Mouse (Mus musculus): ENCODE data around the gene Npas4. TPM values are rescaled to one million over a fixed set of nuclear protein-coding genes. Genes with fewer than 3 reads are reported as not detected.
"Not testable (repeated sequence)": the region's sequence is repeated elsewhere in the genome, so short reads cannot be mapped to it uniquely, and the experiment has no call there.

Npas4 gene
- polyA plus RNA-seq, 1 experiment from 2014 or later = not detected

GRCm38 (mm10) chr19:4989434-4990255, 471 bp downstream of the Npas4 start:
- DNase-seq (ENCODE audit: low spot score) (peak; percentile 55), ATAC-seq (replicated peaks; ENCODE audit: low FRiP score) (no peak)
- Histone ChIP-seq H3K27me3 (ENCODE audit: control insufficient read depth, insufficient read depth, low read length) (peaks cover 33% of the 10 kb centered on the region), H3K9ac (ENCODE audit: low read length) (no peak overlapping the region), H3K4me2 (ENCODE audit: low read depth, low read length, severe bottlenecking) (peak overlapping the region; percentile 48), H3K4me3 (ENCODE audit: low read depth, low read length) (peak overlapping the region; percentile 26), H3K9me3 (ENCODE audit: control insufficient read depth, low read length) (no peaks in the 10 kb centered on the region), H3K4me1 (replicated peaks; ENCODE audit: control insufficient read depth, insufficient read depth, low read length) (no peaks in the 10 kb centered on the region), H3K36me3 (ENCODE audit: control insufficient read depth, insufficient read depth, low read length) (no peaks in the 10 kb centered on the region), H3K27ac (ENCODE audit: low read depth, low read length) (no peak overlapping the region)
- WGBS = 17% methylated on average over 47 of the region's 47 CpGs

- Histone ChIP-seq H3K9me3 (ENCODE audit: control insufficient read depth, low read length) (no peaks in the 10 kb centered on the region), H3K27me3 (ENCODE audit: control insufficient read depth, insufficient read depth, low read length) (peaks cover 38% of the 10 kb centered on the region), H3K4me2 (ENCODE audit: low read depth, low read length, severe bottlenecking) (peak overlapping the region; percentile 48), H3K4me1 (replicated peaks; ENCODE audit: control insufficient read depth, insufficient read depth, low read length) (no peaks in the 10 kb centered on the region), H3K27ac (ENCODE audit: low read depth, low read length) (no peak overlapping the region), H3K36me3 (ENCODE audit: control insufficient read depth, insufficient read depth, low read length) (no peaks in the 10 kb centered on the region), H3K9ac (ENCODE audit: low read length) (no peak overlapping the region), H3K4me3 (ENCODE audit: low read depth, low read length) (0 out of 2 replicates have a peak overlapping the region, but pooled peaks have one; percentile 26)
- DNase-seq (ENCODE audit: low spot score) (peak; percentile 96), ATAC-seq (replicated peaks; ENCODE audit: low FRiP score) (no peak)
- 6% methylated on average over 13 of the region's 13 CpGs for WGBS
Observed at GRCm38 (mm10) chr19:4989013-4989412, 1.1 kb downstream of the Npas4 start.

GRCm38 (mm10) chr19:4981767-4982166, 8.3 kb downstream of the Npas4 start:
- DNase-seq (ENCODE audit: low spot score) (peak; percentile 57), ATAC-seq (replicated peaks; ENCODE audit: low FRiP score) (no peak)
- Histone ChIP-seq H3K4me2 (ENCODE audit: low read depth, low read length, severe bottlenecking) (no peak overlapping the region), H3K9ac (ENCODE audit: low read length) (no peak overlapping the region), H3K27me3 (ENCODE audit: control insufficient read depth, insufficient read depth, low read length) (peaks cover 12% of the 10 kb centered on the region), H3K9me3 (ENCODE audit: control insufficient read depth, low read length) (no peaks in the 10 kb centered on the region), H3K4me1 (replicated peaks; ENCODE audit: control insufficient read depth, insufficient read depth, low read length) (no peaks in the 10 kb centered on the region), H3K4me3 (ENCODE audit: low read depth, low read length) (no peak overlapping the region), H3K27ac (ENCODE audit: low read depth, low read length) (no peak overlapping the region), H3K36me3 (ENCODE audit: control insufficient read depth, insufficient read depth, low read length) (no peaks in the 10 kb centered on the region)

GRCm38 (mm10) chr19:4968236-4968635, 21.9 kb downstream of the Npas4 start:
- ATAC-seq (replicated peaks; ENCODE audit: low FRiP score) = no peak
- peak; percentile 43 for DNase-seq (ENCODE audit: low spot score)
- no peaks in the 10 kb centered on the region for H3K4me1 ChIP-seq (replicated peaks; ENCODE audit: control insufficient read depth, insufficient read depth, low read length)
- H3K9ac ChIP-seq (ENCODE audit: low read length) = no peak overlapping the region
- H3K27me3 ChIP-seq (ENCODE audit: control insufficient read depth, insufficient read depth, low read length) = no peaks in the 10 kb centered on the region
- H3K4me3 ChIP-seq (ENCODE audit: low read depth, low read length) = no peak overlapping the region
- no peak overlapping the region for H3K4me2 ChIP-seq (ENCODE audit: low read depth, low read length, severe bottlenecking)
- no peaks in the 10 kb centered on the region for H3K9me3 ChIP-seq (ENCODE audit: control insufficient read depth, low read length)
- WGBS = 88% methylated on average over 2 of the region's 2 CpGs
- H3K36me3 ChIP-seq (ENCODE audit: control insufficient read depth, insufficient read depth, low read length) = peaks cover 6% of the 10 kb centered on the region
- no peak overlapping the region for H3K27ac ChIP-seq (ENCODE audit: low read depth, low read length)

GRCm38 (mm10) chr19:4961928-4962601, 28.1 kb downstream of the Npas4 start, which contains the start of gene Mrpl11:
TSS of gene Mrpl11 (plus strand) at chr19:4962147.
- Histone ChIP-seq H3K9me3 (ENCODE audit: control insufficient read depth, low read length) (no peaks in the 10 kb centered on the region), H3K4me2 (ENCODE audit: low read depth, low read length, severe bottlenecking) (peak within 1 kb of the TSS; percentile 50), H3K36me3 (ENCODE audit: control insufficient read depth, insufficient read depth, low read length) (peaks cover 6% of the 10 kb centered on the region), H3K9ac (ENCODE audit: low read length) (peak within 1 kb of the TSS; percentile 93), H3K27me3 (ENCODE audit: control insufficient read depth, insufficient read depth, low read length) (no peaks in the 10 kb centered on the region), H3K27ac (ENCODE audit: low read depth, low read length) (peak within 1 kb of the TSS; percentile 68; the same call in 1 of the 2 replicates), H3K4me3 (ENCODE audit: low read depth, low read length) (peak within 1 kb of the TSS; percentile 82), H3K4me1 (replicated peaks; ENCODE audit: control insufficient read depth, insufficient read depth, low read length) (0 out of 2 replicates have a peak, but pooled peaks cover 3% of the 10 kb centered on the region)
- DNase-seq (ENCODE audit: low spot score) = peak; percentile 92
- WGBS = under 1% methylated on average over 34 of the region's 34 CpGs
- peak; percentile 91 for ATAC-seq (replicated peaks; ENCODE audit: low FRiP score)

- 92% methylated on average over 9 of the region's 9 CpGs for WGBS
- DNase-seq (ENCODE audit: low spot score); H3K9ac ChIP-seq (ENCODE audit: low read length); H3K27me3 ChIP-seq (ENCODE audit: control insufficient read depth, insufficient read depth, low read length); H3K36me3 ChIP-seq (ENCODE audit: control insufficient read depth, insufficient read depth, low read length); ATAC-seq (replicated peaks; ENCODE audit: low FRiP score); H3K4me1 ChIP-seq (replicated peaks; ENCODE audit: control insufficient read depth, insufficient read depth, low read length); H3K9me3 ChIP-seq (ENCODE audit: control insufficient read depth, low read length); H3K4me2 ChIP-seq (ENCODE audit: low read depth, low read length, severe bottlenecking); H3K4me3 ChIP-seq (ENCODE audit: low read depth, low read length); H3K27ac ChIP-seq (ENCODE audit: low read depth, low read length): not testable (repeated sequence)
Observed at GRCm38 (mm10) chr19:4948641-4949040, 41.5 kb downstream of the Npas4 start.

GRCm38 (mm10) chr19:4945540-4945939, 44.6 kb downstream of the Npas4 start:
- Histone ChIP-seq H3K4me3 (ENCODE audit: low read depth, low read length) (no peak overlapping the region), H3K4me1 (replicated peaks; ENCODE audit: control insufficient read depth, insufficient read depth, low read length) (peaks cover 3% of the 10 kb centered on the region), H3K9ac (ENCODE audit: low read length) (no peak overlapping the region), H3K27ac (ENCODE audit: low read depth, low read length) (no peak overlapping the region), H3K9me3 (ENCODE audit: control insufficient read depth, low read length) (no peaks in the 10 kb centered on the region), H3K4me2 (ENCODE audit: low read depth, low read length, severe bottlenecking) (no peak overlapping the region), H3K36me3 (ENCODE audit: control insufficient read depth, insufficient read depth, low read length) (no peaks in the 10 kb centered on the region), H3K27me3 (ENCODE audit: control insufficient read depth, insufficient read depth, low read length) (peaks cover 7% of the 10 kb centered on the region)
- 49% methylated on average over 6 of the region's 6 CpGs for WGBS
- no peak for ATAC-seq (replicated peaks; ENCODE audit: low FRiP score)
- DNase-seq (ENCODE audit: low spot score) = no peak

- Histone ChIP-seq H3K4me3 (ENCODE audit: low read depth, low read length) (peak overlapping the region; percentile 66), H3K4me2 (ENCODE audit: low read depth, low read length, severe bottlenecking) (peak overlapping the region; percentile 96), H3K27me3 (ENCODE audit: control insufficient read depth, insufficient read depth, low read length) (peaks cover 7% of the 10 kb centered on the region), H3K9me3 (ENCODE audit: control insufficient read depth, low read length) (no peaks in the 10 kb centered on the region), H3K4me1 (replicated peaks; ENCODE audit: control insufficient read depth, insufficient read depth, low read length) (peaks cover 3% of the 10 kb centered on the region), H3K27ac (ENCODE audit: low read depth, low read length) (no peak overlapping the region), H3K9ac (ENCODE audit: low read length) (peak overlapping the region; percentile 60), H3K36me3 (ENCODE audit: control insufficient read depth, insufficient read depth, low read length) (no peaks in the 10 kb centered on the region)
- ATAC-seq (replicated peaks; ENCODE audit: low FRiP score) (no peak; the same call in 1 of the 2 replicates), DNase-seq (ENCODE audit: low spot score) (no peak)
- WGBS = 9% methylated on average over 13 of the region's 13 CpGs
Observed at GRCm38 (mm10) chr19:4943253-4943588, 46.9 kb downstream of the Npas4 start.

Measured in forebrain, embryonic 11.5 days (tissue).